Comparison of ENCODE assay signal across 20 mouse cellular contexts in genomic region chr17:25998425-25998824, GRCm38 (mm10). TPM values are rescaled to one million over a fixed set of nuclear protein-coding genes. Genes with fewer than 3 reads are reported as not detected.
"Had no signal": no experiment of that assay in that cellular context is flagged by ENCODE, and none has a peak within 500 bp of the region (broad histone marks: within the 10 kb centered on the region; RNA-seq: fewer than 3 reads in every experiment).

No protein-coding gene starts in this region.

- H3K4me3 ChIP-seq: limb, embryonic 12.5 days; limb, embryonic 15.5 days; midbrain, embryonic 12.5 days; midbrain, embryonic 15.5 days; neural tube, embryonic 12.5 days; neural tube, embryonic 15.5 days; stomach, embryonic 15.5 days had no signal

- H3K27ac ChIP-seq: limb, embryonic 12.5 days; limb, embryonic 15.5 days; liver, embryonic 14.5 days; macrophage; midbrain, embryonic 12.5 days; midbrain, embryonic 15.5 days; neural tube, embryonic 12.5 days; neural tube, embryonic 15.5 days; stomach, embryonic 15.5 days had no signal

- DNase-seq: left cerebral cortex, postnatal 4 days; liver, postnatal 0 days; lung, embryonic 14.5 days; right cerebral cortex, adult 18-20 months; right cerebral cortex, postnatal 14 days; right cerebral cortex, postnatal 4 days; thymus, postnatal 25 days had no signal

- H3K4me1 ChIP-seq: limb, embryonic 12.5 days; limb, embryonic 15.5 days; midbrain, embryonic 12.5 days; midbrain, embryonic 15.5 days; neural tube, embryonic 12.5 days; neural tube, embryonic 15.5 days; stomach, embryonic 15.5 days had no signal

- H3K9me3 ChIP-seq: limb, embryonic 12.5 days; limb, embryonic 15.5 days; midbrain, embryonic 12.5 days; midbrain, embryonic 15.5 days; neural tube, embryonic 12.5 days; neural tube, embryonic 15.5 days; stomach, embryonic 15.5 days had no signal

- ATAC-seq: liver, postnatal 0 days; lung, postnatal 0 days; midbrain, embryonic 15.5 days had no signal

- H3K9ac ChIP-seq: limb, embryonic 12.5 days; limb, embryonic 15.5 days; liver, embryonic 14.5 days; liver, postnatal 0 days; lung, embryonic 14.5 days; midbrain, embryonic 12.5 days; midbrain, embryonic 15.5 days; neural tube, embryonic 12.5 days; neural tube, embryonic 15.5 days; stomach, embryonic 15.5 days had no signal

- H3K4me2 ChIP-seq: limb, embryonic 12.5 days; limb, embryonic 15.5 days; liver, embryonic 11.5 days; lung, embryonic 14.5 days; midbrain, embryonic 12.5 days; midbrain, embryonic 15.5 days; neural tube, embryonic 12.5 days; neural tube, embryonic 15.5 days; stomach, embryonic 15.5 days had no signal

- H3K27me3 ChIP-seq: limb, embryonic 12.5 days; limb, embryonic 15.5 days; midbrain, embryonic 12.5 days; midbrain, embryonic 15.5 days; neural tube, embryonic 12.5 days; neural tube, embryonic 15.5 days; stomach, embryonic 15.5 days had no signal

RNA-seq across cellular contexts. Expression of gene A930017K11Rik, which starts 46.1 kb away (rescaled TPM):
- polyA plus RNA-seq: liver, postnatal 0 days; lung, postnatal 0 days; macrophage; thymus, postnatal 0 days had no signal

RNA-seq across cellular contexts. Expression of gene Nhlrc4, which starts 53.7 kb away (rescaled TPM):
- polyA plus RNA-seq: intestine, embryonic 14.5 days; lung, embryonic 14.5 days; macrophage; neural tube, embryonic 15.5 days had no signal
